Mouse (Mus musculus): ENCODE data around the gene Pyroxd1. TPM values are rescaled to one million over a fixed set of nuclear protein-coding genes. Genes with fewer than 3 reads are reported as not detected.
A peak's percentile ranks its signal among the peaks of the same experiment; 100 is the strongest.
"Not testable (repeated sequence)": the region's sequence is repeated elsewhere in the genome, so short reads cannot be mapped to it uniquely, and the experiment has no call there.

Gene Pyroxd1
- 10 to 100 TPM; 11.0 to 15.8 TPM for total RNA-seq (2021)
- long read RNA-seq, experiment 1, transcript Pyroxd1-201 (12 exons, 2,831 nt), result major isoform, 7 of 21 reads
- long read RNA-seq, experiment 1, partial matches to known transcripts, result 1 of 21 reads
- long read RNA-seq, experiment 1, other reads (novel, unspliced or antisense), result 13 of 21 reads
- long read RNA-seq, experiment 2, partial matches to known transcripts, result 0 of 13 reads
- long read RNA-seq, experiment 2, other reads (novel, unspliced or antisense), result 9 of 13 reads

- peak; percentile 89 to 90 for DNase-seq (ENCODE audit: low spot score in 2 of 2)
- intact Hi-C loops (cut with DNase I), result loop anchor here (5.0 to 10.0 kb wide), 2 partner anchors 42 to 851 kb away; partner anchors contain the start of genes Golt1b and Recql
Observed at GRCm38 (mm10) chr6:142345440-142346038, at the start of gene Pyroxd1. Gene Pyroxd1, plus strand, starts transcription at chr6:142345654.

- intact Hi-C loops (cut with DNase I), result no loop called here
- DNase-seq (ENCODE audit: low spot score in 2 of 2), result no peak
Observed at GRCm38 (mm10) chr6:142298098-142298497, 47.4 kb upstream of the Pyroxd1 start, which contains the start of gene Iapp. Gene Iapp, plus strand, starts transcription at chr6:142298423.

- DNase-seq (ENCODE audit: low spot score in 2 of 2), result no peak
- intact Hi-C loops (cut with DNase I), result no loop called here
Observed at GRCm38 (mm10) chr6:142305076-142305475, 40.4 kb upstream of the Pyroxd1 start.

- DNase-seq (ENCODE audit: low spot score in 2 of 2), result no peak
- intact Hi-C loops (cut with DNase I), result no loop called here
Observed at GRCm38 (mm10) chr6:142314285-142314684, 31.2 kb upstream of the Pyroxd1 start.

- DNase-seq (ENCODE audit: low spot score in 2 of 2), result no peak
- intact Hi-C loops (cut with DNase I), result no loop called here
Observed at GRCm38 (mm10) chr6:142317106-142317505, 28.3 kb upstream of the Pyroxd1 start.

GRCm38 (mm10) chr6:142322881-142323280 is 22.6 kb upstream of the Pyroxd1 start, which contains the start of gene Slco1a5:
Gene Slco1a5, minus strand, starts transcription at chr6:142322981.
- DNase-seq (ENCODE audit: low spot score in 2 of 2), result no peak
- intact Hi-C loops (cut with DNase I), result no loop called here

- intact Hi-C loops (cut with DNase I), result no loop called here
- no peak for DNase-seq (ENCODE audit: low spot score in 2 of 2)
Observed at GRCm38 (mm10) chr6:142326598-142326997, 18.9 kb upstream of the Pyroxd1 start.

- no peak for DNase-seq (ENCODE audit: low spot score in 2 of 2)
- intact Hi-C loops (cut with DNase I), result no loop called here
Observed at GRCm38 (mm10) chr6:142329201-142329600, 16.3 kb upstream of the Pyroxd1 start.

- intact Hi-C loops (cut with DNase I), result no loop called here
- no peak for DNase-seq (ENCODE audit: low spot score in 2 of 2)
Observed at GRCm38 (mm10) chr6:142338961-142339360, 6.5 kb upstream of the Pyroxd1 start.

- DNase-seq (ENCODE audit: low spot score in 2 of 2), result no peak
- intact Hi-C loops (cut with DNase I), result no loop called here
Observed at GRCm38 (mm10) chr6:142339576-142339975, 5.9 kb upstream of the Pyroxd1 start.

- intact Hi-C loops (cut with DNase I), result loop anchor here (10.0 kb wide), 1 partner anchor 849 kb away; no protein-coding TSS in a partner anchor
- peak; percentile 80 to 82 for DNase-seq (ENCODE audit: low spot score in 2 of 2)
Observed at GRCm38 (mm10) chr6:142343561-142343960, 1.9 kb upstream of the Pyroxd1 start.

GRCm38 (mm10) chr6:142346181-142347110 is 992 bp downstream of the Pyroxd1 start:
- no peak for DNase-seq (ENCODE audit: low spot score in 2 of 2)
- intact Hi-C loops (cut with DNase I), result loop anchor here (5.0 to 10.0 kb wide), 2 partner anchors 41 to 852 kb away; partner anchors contain the start of genes Golt1b and Recql

GRCm38 (mm10) chr6:142347431-142348385 is 2.3 kb downstream of the Pyroxd1 start:
- DNase-seq (ENCODE audit: low spot score in 2 of 2), result no peak

GRCm38 (mm10) chr6:142352099-142352498 is 6.6 kb downstream of the Pyroxd1 start:
- intact Hi-C loops (cut with DNase I); DNase-seq (ENCODE audit: low spot score in 2 of 2): not testable (repeated sequence)

More at GRCm38 (mm10) chr6:142347431-142348385, 2.3 kb downstream of the Pyroxd1 start:
- intact Hi-C loops (cut with DNase I), result loop anchor here (5.0 to 10.0 kb wide), 2 partner anchors 40 to 853 kb away; partner anchors contain the start of genes Golt1b and Recql

GRCm38 (mm10) chr6:142357106-142357505 is 11.7 kb downstream of the Pyroxd1 start:
- intact Hi-C loops (cut with DNase I), result no loop called here
- no peak for DNase-seq (ENCODE audit: low spot score in 2 of 2)

GRCm38 (mm10) chr6:142362036-142362435 is 16.6 kb downstream of the Pyroxd1 start:
- no peak for DNase-seq (ENCODE audit: low spot score in 2 of 2)
- intact Hi-C loops (cut with DNase I), result loop anchor here (5.0 kb wide), 1 partner anchor 155 kb away; no protein-coding TSS in a partner anchor

- intact Hi-C loops (cut with DNase I), result loop anchor here (5.0 kb wide), 1 partner anchor 154 kb away; no protein-coding TSS in a partner anchor
- no peak for DNase-seq (ENCODE audit: low spot score in 2 of 2)
Observed at GRCm38 (mm10) chr6:142363019-142363576, 17.6 kb downstream of the Pyroxd1 start.

Data from left cerebral cortex, postnatal 14 days (tissue).